Mouse (Mus musculus) bone marrow macrophage, adult 2 months (primary cell): ENCODE results near the gene Pmepa1. TPM values are rescaled to one million over a fixed set of nuclear protein-coding genes. Genes with fewer than 3 reads are reported as not detected.

Experiments
- H3K27ac ChIP-seq: 2 replicates; pipeline ENCODE4 v1.5.1; 2012; ENCODE audit warnings: low read depth, low read length; ENCODE audit not compliant: insufficient read depth
- H3K4me1 ChIP-seq: 2 replicates; pipeline ENCODE4 v1.6.1; 2012; ENCODE audit warnings: low read length; ENCODE audit not compliant: control insufficient read depth, insufficient read depth
- H3K4me3 ChIP-seq: 2 replicates; pipeline ENCODE4 v1.5.1; 2012; ENCODE audit warnings: mild to moderate bottlenecking, low read length, moderate library complexity; ENCODE audit not compliant: insufficient read depth
- CTCF ChIP-seq: IDR thresholded peaks from 2 replicates; pipeline ENCODE4 v1.5.1; 2012; ENCODE audit warnings: low read depth, mild to moderate bottlenecking, low read length, moderate library complexity
- POLR2A ChIP-seq: IDR thresholded peaks from 2 replicates; pipeline ENCODE4 v1.6.1; 2012; ENCODE audit warnings: mild to moderate bottlenecking, low read depth, low read length, borderline replicate concordance
- polyA plus RNA-seq: library from polyadenylated mRNA; stranded (reverse); fragments of >200 nt; gene quantifications from 2 replicates; pipeline ENCODE4 v1.2.4, GENCODE M21; 2012; ENCODE audit not compliant: missing spikeins, insufficient read depth, insufficient read length

Gene Pmepa1
- polyA plus RNA-seq, 1 experiment, result 1.5 TPM

GRCm38 (mm10) chr2:173194796-173195195, 81.5 kb downstream of the Pmepa1 start:
- Histone ChIP-seq H3K4me1 (no peaks in the 10 kb centered on the region), H3K4me3 (no peak overlapping the region), H3K27ac (no peak overlapping the region)
- TF ChIP-seq POLR2A (no peak), CTCF (no peak)

GRCm38 (mm10) chr2:173187182-173187855, 89.0 kb downstream of the Pmepa1 start:
- Histone ChIP-seq H3K4me3 (no peak overlapping the region), H3K27ac (no peak overlapping the region), H3K4me1 (no peaks in the 10 kb centered on the region)
- no peak for TF ChIP-seq CTCF
- no peak for TF ChIP-seq POLR2A

- TF ChIP-seq CTCF (peak; percentile 85), POLR2A (no peak)
- Histone ChIP-seq H3K27ac (no peak overlapping the region), H3K4me3 (no peak overlapping the region), H3K4me1 (no peaks in the 10 kb centered on the region)
Observed at GRCm38 (mm10) chr2:173186047-173186943, 90.0 kb downstream of the Pmepa1 start.

- TF ChIP-seq CTCF (no peak), POLR2A (no peak)
- Histone ChIP-seq H3K4me1 (no peaks in the 10 kb centered on the region), H3K27ac (no peak overlapping the region), H3K4me3 (no peak overlapping the region)
Observed at GRCm38 (mm10) chr2:173185282-173185681, 91.1 kb downstream of the Pmepa1 start.

- H3K4me1 ChIP-seq, result no peaks in the 10 kb centered on the region
- H3K4me3 ChIP-seq, result no peak overlapping the region
- no peak overlapping the region for H3K27ac ChIP-seq
- TF ChIP-seq CTCF (no peak), POLR2A (no peak)
Observed at GRCm38 (mm10) chr2:173184475-173185080, 91.8 kb downstream of the Pmepa1 start.

GRCm38 (mm10) chr2:173183836-173184460, 92.4 kb downstream of the Pmepa1 start:
- Histone ChIP-seq H3K4me1 (no peaks in the 10 kb centered on the region), H3K27ac (no peak overlapping the region), H3K4me3 (no peak overlapping the region)
- TF ChIP-seq POLR2A (no peak), CTCF (peak; percentile 84)

- no peak for TF ChIP-seq POLR2A
- no peak for TF ChIP-seq CTCF
- Histone ChIP-seq H3K4me3 (no peak overlapping the region), H3K4me1 (no peaks in the 10 kb centered on the region), H3K27ac (no peak overlapping the region)
Observed at GRCm38 (mm10) chr2:173183311-173183710, 93.0 kb downstream of the Pmepa1 start.

- no peaks in the 10 kb centered on the region for H3K4me1 ChIP-seq
- no peak overlapping the region for H3K4me3 ChIP-seq
- no peak overlapping the region for H3K27ac ChIP-seq
- no peak for TF ChIP-seq CTCF
Observed at GRCm38 (mm10) chr2:173182796-173183195, 93.5 kb downstream of the Pmepa1 start.

- no peak overlapping the region for H3K4me3 ChIP-seq
- H3K4me1 ChIP-seq, result no peaks in the 10 kb centered on the region
- no peak overlapping the region for H3K27ac ChIP-seq
- TF ChIP-seq CTCF, result no peak
- TF ChIP-seq POLR2A, result no peak
Observed at GRCm38 (mm10) chr2:173181901-173182300, 94.4 kb downstream of the Pmepa1 start.

GRCm38 (mm10) chr2:173181486-173181885, 94.8 kb downstream of the Pmepa1 start:
- Histone ChIP-seq H3K4me3 (no peak overlapping the region), H3K27ac (no peak overlapping the region), H3K4me1 (no peaks in the 10 kb centered on the region)
- TF ChIP-seq CTCF (no peak), POLR2A (no peak)
